Mouse (Mus musculus) C2C12 (cell line): Measurements from ENCODE around the gene Hmgcll1. TPM values are rescaled to one million over a fixed set of nuclear protein-coding genes. Genes with fewer than 3 reads are reported as not detected.
A peak's percentile ranks its signal among the peaks of the same experiment; 100 is the strongest.

Experiments used
- H3K27me3 ChIP-seq: one replicate; pipeline ENCODE4 v1.6.1; 2011; ENCODE audit not compliant: control insufficient read depth, insufficient read depth, insufficient read length
- H3K36me3 ChIP-seq: one replicate; pipeline ENCODE4 v1.6.1; 2011; ENCODE audit not compliant: control insufficient read depth, insufficient read depth
- H3K4me3 ChIP-seq: one replicate; pipeline ENCODE4 v1.5.1; 2011; ENCODE audit warnings: mild to moderate bottlenecking, control low read depth; ENCODE audit not compliant: poor library complexity, insufficient read depth, severe bottlenecking
- H3K79me2 ChIP-seq: one replicate; pipeline ENCODE4 v1.6.1; 2011; ENCODE audit not compliant: control insufficient read depth, insufficient read depth
- H3K79me3 ChIP-seq: one replicate; pipeline ENCODE4 v1.6.1; 2011; ENCODE audit warnings: low read depth, control low read depth
- H3ac ChIP-seq: one replicate; pipeline ENCODE3; 2011; ENCODE audit warnings: low read depth; ENCODE audit not compliant: control insufficient read depth, insufficient read length
- CEBPB ChIP-seq: IDR thresholded peaks from one replicate; pipeline ENCODE4 v1.6.1; 2011; ENCODE audit warnings: low read depth, mild to moderate bottlenecking, control low read depth, moderate library complexity
- CTCF ChIP-seq: IDR thresholded peaks from one replicate; pipeline ENCODE4 v1.5.1; 2011; ENCODE audit not compliant: control insufficient read depth, insufficient read depth, insufficient read length
- FOSL1 ChIP-seq: IDR thresholded peaks from one replicate; pipeline ENCODE4 v1.8.0; 2011; ENCODE audit warnings: mild to moderate bottlenecking, low read length; ENCODE audit not compliant: poor library complexity, insufficient read depth, severe bottlenecking
- MAX ChIP-seq: IDR thresholded peaks from one replicate; pipeline ENCODE4 v1.6.1; 2011; ENCODE audit warnings: mild to moderate bottlenecking, control low read depth
- MYOD1 ChIP-seq: IDR thresholded peaks from one replicate; pipeline ENCODE4 v1.6.1; 2011; ENCODE audit warnings: low read depth; ENCODE audit not compliant: control insufficient read depth, insufficient read length
- MYOG ChIP-seq: IDR thresholded peaks from one replicate; pipeline ENCODE4 v1.6.1; 2011; ENCODE audit not compliant: control insufficient read depth, insufficient read length; ENCODE audit errors: extremely low read depth
- USF1 ChIP-seq: IDR thresholded peaks from one replicate; pipeline ENCODE4 v1.6.1; 2011; ENCODE audit warnings: low read depth, mild to moderate bottlenecking, control low read depth, moderate library complexity
- polyA plus RNA-seq: library from polyadenylated mRNA; unstranded; fragments of >200 nt; fragmentation: generic; extraction: Trizol; gene quantifications from one replicate; pipeline ENCODE4 v1.2.1, GENCODE M21; 2012; ENCODE audit warnings: missing spikeins

The Hmgcll1 gene
- polyA plus RNA-seq, 1 experiment, result 0.29 TPM

DNA sequence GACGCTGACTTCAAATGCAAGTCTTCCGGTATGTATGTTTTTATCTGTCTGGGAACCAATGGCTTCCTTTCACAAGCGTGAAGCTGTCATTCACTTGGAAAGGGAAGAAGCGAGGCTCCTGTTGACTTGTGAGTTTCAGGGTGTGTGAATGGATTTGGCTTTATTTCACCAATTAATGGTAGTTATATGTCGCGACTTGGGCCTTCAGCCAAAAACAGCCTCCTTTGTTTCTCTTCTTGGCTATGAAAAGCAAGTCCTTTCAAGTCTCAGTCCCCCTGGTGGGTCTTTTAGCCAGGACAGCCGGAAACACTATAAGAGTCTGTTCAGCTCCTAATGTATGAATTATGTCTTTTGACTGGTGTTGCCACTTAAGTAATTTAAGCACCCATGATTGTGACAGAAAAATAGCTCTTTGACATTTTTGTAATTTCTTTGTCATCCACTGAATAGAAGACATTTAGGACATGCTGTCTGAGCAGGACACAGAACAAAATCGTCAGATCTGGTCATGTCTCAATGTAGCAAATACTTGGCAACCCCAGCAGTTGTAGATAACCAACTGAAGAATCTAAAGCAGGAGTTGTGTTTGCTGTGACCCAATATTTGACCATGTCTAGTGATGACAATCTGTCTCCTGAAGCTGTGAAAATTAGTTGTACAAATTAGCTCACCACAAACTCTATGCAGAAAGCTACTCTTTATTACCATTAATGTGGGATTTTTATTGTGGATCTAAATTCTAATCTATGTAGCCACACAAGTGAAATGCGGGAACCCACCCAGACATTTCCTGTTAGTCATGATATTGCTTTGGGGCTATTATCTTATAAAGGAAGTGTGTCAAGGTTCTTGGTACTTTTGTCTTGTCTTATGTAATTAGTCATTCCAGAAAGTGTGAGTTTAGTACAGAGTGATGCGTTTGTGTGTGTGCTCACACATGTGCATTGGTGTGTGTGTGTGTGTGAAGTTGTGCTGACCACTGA lies 13.5 kb upstream of the Hmgcll1 start:
- no peak for TF ChIP-seq USF1
- no peak for TF ChIP-seq CTCF
- no peak for TF ChIP-seq MYOD1
- TF ChIP-seq MYOG, result no peak
- no peak for TF ChIP-seq FOSL1
- no peak for TF ChIP-seq CEBPB
- no peak for TF ChIP-seq MAX
- no peaks in the 10 kb centered on the region for H3K27me3 ChIP-seq
- H3K79me2 ChIP-seq, result no peaks in the 10 kb centered on the region
- no peaks in the 10 kb centered on the region for H3K36me3 ChIP-seq
- H3K4me3 ChIP-seq, result no peak overlapping the region
- no peak overlapping the region for H3ac ChIP-seq
- no peaks in the 10 kb centered on the region for H3K79me3 ChIP-seq

DNA sequence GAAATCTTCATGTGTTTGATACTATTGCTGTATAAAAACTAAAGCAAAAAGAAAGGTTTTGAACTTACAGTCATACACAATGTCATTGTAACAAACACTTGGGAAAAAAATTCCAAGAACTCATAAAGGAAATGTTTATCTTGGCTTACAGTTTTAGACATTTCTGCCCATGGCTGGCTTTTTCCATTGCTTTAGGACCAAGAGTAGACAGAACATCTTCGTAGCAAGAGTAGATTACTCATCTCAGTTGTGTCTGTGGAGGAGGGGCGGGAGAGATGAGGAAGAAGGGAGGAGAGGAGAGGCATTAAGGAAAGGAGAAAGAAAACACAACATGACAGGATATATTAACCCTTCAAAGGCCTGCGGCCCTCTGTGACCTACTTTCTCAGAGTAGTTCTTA lies 11.6 kb upstream of the Hmgcll1 start:
- Histone ChIP-seq H3K79me3 (no peaks in the 10 kb centered on the region), H3K79me2 (no peaks in the 10 kb centered on the region), H3K4me3 (no peak overlapping the region), H3K27me3 (no peaks in the 10 kb centered on the region), H3K36me3 (no peaks in the 10 kb centered on the region), H3ac (no peak overlapping the region)
- TF ChIP-seq CEBPB (no peak), MYOG (no peak), MAX (no peak), MYOD1 (no peak), USF1 (no peak), CTCF (no peak), FOSL1 (no peak)

DNA sequence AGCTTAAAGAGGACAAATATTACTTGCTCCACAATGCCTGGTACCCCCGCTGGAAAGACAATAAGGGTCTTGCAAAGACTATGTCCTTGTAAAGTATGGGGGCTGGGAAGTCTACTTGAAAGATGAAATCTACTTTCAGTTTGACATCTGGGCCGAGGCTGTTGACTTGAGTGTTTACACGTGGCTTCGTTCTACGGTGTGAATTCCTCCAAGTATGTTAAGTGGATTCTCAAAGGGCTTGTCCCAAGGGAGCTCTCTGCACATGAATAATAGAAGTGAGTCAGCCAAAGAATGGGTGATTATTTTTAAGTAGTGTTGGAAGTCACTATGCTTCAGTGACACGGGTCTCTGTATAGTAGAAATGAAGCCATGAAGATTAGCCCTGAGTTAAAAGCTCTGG lies 11.0 kb upstream of the Hmgcll1 start:
- no peaks in the 10 kb centered on the region for H3K79me3 ChIP-seq
- TF ChIP-seq MYOD1 (no peak), USF1 (no peak), CTCF (no peak), MAX (peak; percentile 92)
- H3K27me3 ChIP-seq, result no peaks in the 10 kb centered on the region
- no peaks in the 10 kb centered on the region for H3K79me2 ChIP-seq
- H3K4me3 ChIP-seq, result peak overlapping the region; percentile 2
- no peaks in the 10 kb centered on the region for H3K36me3 ChIP-seq
- H3ac ChIP-seq, result no peak overlapping the region

DNA sequence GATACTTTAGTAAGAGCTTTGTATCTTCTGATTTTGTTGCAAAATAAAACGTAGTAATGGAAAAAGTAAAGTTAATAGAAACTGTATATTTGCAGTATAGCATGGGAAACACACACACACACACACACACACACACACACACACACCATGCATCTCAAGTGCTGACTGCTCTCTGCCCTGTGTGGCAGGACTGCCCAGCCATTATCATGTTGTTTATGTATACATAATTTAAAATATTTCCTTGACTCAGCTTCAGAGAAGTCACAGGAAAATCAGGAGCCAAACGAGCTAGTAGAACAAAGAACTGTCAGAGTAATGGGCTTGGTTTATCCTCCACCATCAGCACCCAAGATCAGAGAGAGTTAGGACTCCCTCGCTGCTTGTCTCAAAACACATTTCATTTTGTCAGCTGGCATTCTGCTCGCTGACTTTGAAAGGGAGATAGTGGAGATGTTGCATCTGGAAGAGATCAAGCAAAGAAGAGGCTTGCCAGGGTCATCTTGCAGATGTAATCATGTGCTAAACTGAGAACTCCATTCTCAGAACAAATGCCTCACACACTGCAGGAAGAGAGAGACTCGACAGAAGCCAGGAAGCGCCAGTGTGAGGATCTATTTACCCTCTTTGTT lies 7.2 kb upstream of the Hmgcll1 start:
- TF ChIP-seq USF1 (no peak), CEBPB (no peak), FOSL1 (no peak)
- Histone ChIP-seq H3K27me3 (no peaks in the 10 kb centered on the region), H3K79me3 (no peaks in the 10 kb centered on the region), H3K4me3 (no peak overlapping the region), H3K79me2 (no peaks in the 10 kb centered on the region), H3K36me3 (no peaks in the 10 kb centered on the region), H3ac (no peak overlapping the region)

DNA sequence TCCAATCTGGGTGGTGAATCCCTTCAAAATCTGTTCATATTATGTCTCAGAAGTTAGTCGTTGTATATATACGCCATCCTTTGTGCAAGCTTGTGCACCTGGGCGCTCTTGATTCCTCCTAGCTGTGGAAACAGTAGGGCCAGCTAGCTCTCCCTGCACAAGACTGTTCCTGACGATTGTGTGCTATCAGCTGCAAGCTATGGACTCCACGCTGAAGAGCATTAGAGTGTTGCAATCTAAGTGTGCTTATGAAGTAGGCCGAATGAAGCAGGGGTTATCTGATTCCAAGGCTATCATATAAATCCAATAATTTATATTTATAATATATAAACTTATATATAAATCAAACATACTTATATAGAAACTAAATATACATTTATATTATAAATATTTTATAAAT lies 866 bp upstream of the Hmgcll1 start:
- Histone ChIP-seq H3K79me2 (no peaks in the 10 kb centered on the region), H3K36me3 (no peaks in the 10 kb centered on the region), H3K4me3 (no peak overlapping the region), H3ac (no peak overlapping the region), H3K27me3 (no peaks in the 10 kb centered on the region), H3K79me3 (no peaks in the 10 kb centered on the region)
- TF ChIP-seq MYOD1 (no peak), CTCF (no peak), FOSL1 (no peak), CEBPB (no peak), USF1 (no peak), MYOG (no peak), MAX (no peak)
